12 mouse cellular contexts compared by ENCODE assay signal in the genomic region with DNA sequence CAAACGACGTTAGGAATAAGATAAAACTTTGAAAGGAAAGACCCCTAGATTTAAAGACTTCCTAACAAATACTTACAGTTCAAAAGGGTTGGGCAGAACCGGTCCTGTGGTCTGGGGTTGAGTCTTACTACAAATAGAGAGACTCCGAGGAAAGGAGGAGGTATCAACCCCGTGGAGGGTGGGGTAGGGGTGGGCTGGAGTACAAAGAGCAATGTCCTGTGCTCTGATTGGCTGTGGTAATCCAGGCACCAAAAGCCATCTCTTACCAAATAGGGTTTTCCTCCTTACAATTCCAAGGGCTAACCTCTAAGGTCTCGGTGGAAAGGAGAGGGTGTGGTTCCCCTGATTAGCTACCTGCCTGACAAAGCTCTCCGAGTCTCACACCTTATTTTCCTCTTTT. TPM values are rescaled to one million over a fixed set of nuclear protein-coding genes. Genes with fewer than 3 reads are reported as not detected.
DNase-seq lines count a peak whose midpoint lies in the region; ATAC-seq and TF ChIP-seq lines count a peak whose summit lies in the region.
"Had no signal": no experiment of that assay in that cellular context is flagged by ENCODE, and none has a peak within 500 bp of the region (broad histone marks: within the 10 kb centered on the region; RNA-seq: fewer than 3 reads in every experiment).

A gene (minus strand): TSS at position 177 of the 400 bp plus-strand sequence.

- peak; percentile 82 for ATAC-seq in stomach, embryonic 15.5 days (ENCODE audit: insufficient read depth, low FRiP score, low read depth)

- intact Hi-C loops in left cerebral cortex, postnatal 14 days (cut with DNase I), result no loop called here

- TF ChIP-seq CTCF in spleen, adult 2 months (IDR thresholded peaks at IDR 0.05; ENCODE audit: extremely low read depth, insufficient read depth, insufficient read length, insufficient replicate concordance), result no peak

- H3K4me3 ChIP-seq in spleen, adult 2 months (ENCODE audit: extremely low read depth, insufficient read depth, insufficient read length), result peak within 1 kb of the TSS; percentile 63
- H3K4me3 ChIP-seq in stomach, embryonic 15.5 days (replicated peaks), result peak within 1 kb of the TSS; percentile 31
- H3K4me3 ChIP-seq: midbrain, embryonic 12.5 days had no signal

- H3K4me2 ChIP-seq in stomach, embryonic 15.5 days, result peak within 1 kb of the TSS; percentile 41
- H3K4me2 ChIP-seq: midbrain, embryonic 12.5 days had no signal

- no peak within 1 kb of the TSS for H3K9ac ChIP-seq in stomach, embryonic 15.5 days
- H3K9ac ChIP-seq: midbrain, embryonic 12.5 days had no signal

- H3K27ac ChIP-seq in spleen, adult 2 months (ENCODE audit: insufficient read depth, low read length), result peak within 1 kb of the TSS; percentile 89; the same call in 1 of the 2 replicates
- H3K27ac ChIP-seq in stomach, embryonic 15.5 days, result peak within 1 kb of the TSS; percentile 73
- H3K27ac ChIP-seq: midbrain, embryonic 12.5 days had no signal

- no peak; the same call in 1 of the 2 replicates for TF ChIP-seq POLR2A in spleen, adult 2 months (IDR thresholded peaks at IDR 0.05; ENCODE audit: low read depth, low read length)

- no peaks in the 10 kb centered on the region for H3K36me3 ChIP-seq in spleen, adult 2 months (ENCODE audit: control insufficient read depth, insufficient read depth, low read length)
- no peaks in the 10 kb centered on the region for H3K36me3 ChIP-seq in stomach, embryonic 15.5 days
- H3K36me3 ChIP-seq: midbrain, embryonic 12.5 days had no signal

- H3K27me3 ChIP-seq in spleen, adult 2 months (ENCODE audit: control insufficient read depth, insufficient read depth, low read length), result no peaks in the 10 kb centered on the region
- H3K27me3 ChIP-seq in stomach, embryonic 15.5 days (replicated peaks), result no peaks in the 10 kb centered on the region
- H3K27me3 ChIP-seq: midbrain, embryonic 12.5 days had no signal

- WGBS in spleen, adult 2 months, result 10% methylated on average over 7 of the region's 7 CpGs
- WGBS in stomach, embryonic 15.5 days, result 24% methylated on average over 7 of the region's 7 CpGs

- H3K9me3 ChIP-seq in stomach, embryonic 15.5 days, result no peaks in the 10 kb centered on the region
- H3K9me3 ChIP-seq: midbrain, embryonic 12.5 days had no signal

- no peak for DNase-seq in adrenal gland, postnatal 10 days
- no peak for DNase-seq in adrenal gland, adult 8-10 months
- DNase-seq in spleen, adult 2 months (ENCODE audit: low read depth in 1 of 2, low spot score in 2 of 2), result no peak
- DNase-seq in spleen, postnatal 14 days (ENCODE audit: low spot score in 2 of 2), result no peak
- DNase-seq in liver, result peak; percentile 18
- DNase-seq in left cerebral cortex, postnatal 14 days (ENCODE audit: low spot score in 2 of 2), result no peak
- DNase-seq in B cell, adult 2 months, result no peak
- DNase-seq: adrenal gland, adult 2 months; embryo, embryonic 11 days; thymus, postnatal 25 days had no signal

- H3K4me1 ChIP-seq in spleen, adult 2 months (ENCODE audit: control insufficient read depth, insufficient read depth, insufficient read length), result peaks cover 2% of the 10 kb centered on the region; the same call in 1 of the 2 replicates
- peaks cover 8% of the 10 kb centered on the region; the same call in 1 of the 2 replicates for H3K4me1 ChIP-seq in stomach, embryonic 15.5 days
- H3K4me1 ChIP-seq: midbrain, embryonic 12.5 days had no signal

RNA-seq across cellular contexts. Expression of the gene that starts here (rescaled TPM):
- total RNA-seq in adrenal gland, postnatal 10 days (2021), result 10 to 100 TPM; 11.4 to 12.4 TPM
- 10 to 100 TPM in 2 of 4 experiments, 1 to 10 TPM in 2; 7.7 to 12.0 (median 10.2) TPM for total RNA-seq in adrenal gland, adult 8-10 months (2022)
- 322 and 350 TPM in 2 replicates for polyA plus RNA-seq in spleen, adult 2 months (2012; rRNA removed)
- polyA plus RNA-seq in stomach, embryonic 15.5 days (2015; fragmentation: Nextera tagmentation; extraction: Ambion mirVana), result 209 and 223 TPM in 2 replicates
- total RNA-seq in left cerebral cortex, postnatal 14 days (2021), result not detected

Comparison
In these comparisons a context has a peak if more than half of its experiments do, and no peak if none do; other contexts are left out.
1. RNA of the gene that starts here (total RNA-seq): 11.4 to 12.4 TPM in adrenal gland, postnatal 10 days and 7.7 to 12.0 TPM in adrenal gland, adult 8-10 months; not detected in left cerebral cortex, postnatal 14 days; every median in the first group is over 4 times any median in the second.